Mouse (Mus musculus) heart, postnatal 0 days (tissue): ENCODE measurements at regions not wholly inside any gene's neighbourhood (a gene's known extent, or its start where the extent isn't known, plus 50 kb on each side); places are given as distances from the start of the nearest gene placed in this dataset.

Experiments used
- CTCF ChIP-seq: IDR thresholded peaks from 2 replicates; pipeline ENCODE4 v1.5.1; 2016; ENCODE audit warnings: antibody characterized with exemption, control low read depth, low read depth
- EP300 ChIP-seq: IDR thresholded peaks from 2 replicates; pipeline ENCODE4 v1.6.1; 2016; ENCODE audit warnings: antibody characterized with exemption, low read depth

DNA sequence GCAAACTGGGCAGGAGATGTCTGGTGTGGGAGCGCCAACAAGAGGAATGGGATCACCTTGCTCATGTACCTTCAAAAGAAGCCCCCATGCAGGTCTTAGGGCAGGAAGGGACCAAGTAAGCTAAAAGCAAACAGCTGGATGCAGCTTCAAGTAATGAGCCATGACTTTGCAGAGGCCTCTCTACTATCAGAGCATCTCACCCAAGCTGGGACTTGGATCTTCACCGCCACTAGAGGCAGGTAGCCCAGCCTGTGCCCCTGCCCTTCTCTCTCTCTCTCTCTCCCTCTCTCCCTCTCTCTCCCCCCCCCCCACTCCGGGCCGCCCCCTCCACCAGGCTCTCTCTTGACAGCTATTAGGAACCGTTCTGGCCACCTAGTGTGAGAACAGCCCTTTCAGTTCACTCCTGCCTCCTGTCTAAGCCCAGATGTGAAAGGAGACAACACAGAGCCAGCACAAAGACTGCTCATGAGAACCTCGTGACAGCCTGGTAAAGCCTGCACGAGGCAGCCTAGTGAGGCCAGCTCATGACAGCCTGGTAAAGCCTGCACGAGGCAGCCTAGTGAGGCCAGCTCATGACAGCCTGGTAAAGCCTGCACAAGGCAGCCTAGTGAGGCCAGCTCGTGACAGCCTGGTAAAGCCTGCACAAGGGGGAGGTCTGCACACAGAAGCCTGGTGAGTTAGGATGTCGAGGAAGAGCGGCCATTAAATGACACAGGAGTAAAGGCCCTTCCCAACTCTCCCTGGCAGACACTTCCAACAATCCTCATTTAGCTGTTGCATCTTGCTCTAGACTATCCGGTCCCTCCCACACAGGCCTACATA, 85.8 kb downstream of the Irs2 start:
- TF ChIP-seq CTCF (no peak), EP300 (no peak)
